Mouse (Mus musculus) lung, adult 2 months (tissue): ENCODE data around the gene Bax.

Experiments used
- CTCF ChIP-seq: fragments of 200-500 bp; IDR thresholded peaks from 2 replicates; pipeline ENCODE4 v1.5.1; 2011; ENCODE audit warnings: mild to moderate bottlenecking, low read length, control low read depth; ENCODE audit not compliant: insufficient read depth
- POLR2A ChIP-seq: fragments of 200-500 bp; IDR thresholded peaks from 2 replicates; pipeline ENCODE4 v1.6.1; 2011; ENCODE audit warnings: low read depth, mild to moderate bottlenecking, control low read depth, low read length, borderline replicate concordance; ENCODE audit errors: extremely low read depth

GRCm38 (mm10) chr7:45436444-45436843, 30.3 kb downstream of the Bax start:
- TF ChIP-seq CTCF, result no peak
- TF ChIP-seq POLR2A, result no peak
